Mouse (Mus musculus): ENCODE measurements at regions not wholly inside any gene's neighbourhood (a gene's known extent, or its start where the extent isn't known, plus 50 kb on each side); places are given as distances from the start of the nearest gene placed in this dataset.

DNA sequence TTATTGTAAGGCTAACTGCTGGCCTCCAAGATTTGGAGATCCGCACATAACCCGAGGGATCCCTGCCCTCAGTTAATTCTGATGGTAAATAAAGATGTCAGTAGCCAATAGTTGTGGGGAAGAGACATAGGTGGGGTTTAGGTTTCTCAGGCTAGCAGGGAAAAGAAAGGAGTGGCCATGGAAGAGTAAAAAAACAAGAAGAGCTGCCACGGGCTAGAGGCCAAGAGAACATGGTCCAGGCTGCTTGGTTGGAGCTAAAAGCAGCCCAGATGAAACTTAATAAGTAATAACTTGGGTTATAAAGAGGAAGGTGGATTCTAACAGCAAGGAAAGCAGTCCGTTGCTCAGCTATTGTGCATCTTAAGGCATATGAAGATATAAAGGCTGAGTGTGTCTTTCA is 155.6 kb downstream of the Arrdc3 start:
- TF ChIP-seq POLR2A (IDR thresholded peaks at IDR 0.05; ENCODE audit: borderline replicate concordance, extremely low read depth, insufficient read depth, insufficient read length, poor library complexity, severe bottlenecking) = no peak
- TF ChIP-seq CTCF (IDR thresholded peaks at IDR 0.05; ENCODE audit: borderline replicate concordance, extremely low read depth, insufficient read depth, insufficient read length) = no peak
